Mouse (Mus musculus): ENCODE results near the gene Vps33b. TPM values are rescaled to one million over a fixed set of nuclear protein-coding genes. Genes with fewer than 3 reads are reported as not detected.

The Vps33b gene
- total RNA-seq (2021), result 10 to 100 TPM; 18.3 to 19.7 TPM
- long read RNA-seq, transcript Vps33b-201 (23 exons, 2,574 nt), result major isoform, 23 of 37 reads
- long read RNA-seq, partial matches to known transcripts, result 2 of 37 reads
- long read RNA-seq, other reads (novel, unspliced or antisense), result 12 of 37 reads

DNA sequence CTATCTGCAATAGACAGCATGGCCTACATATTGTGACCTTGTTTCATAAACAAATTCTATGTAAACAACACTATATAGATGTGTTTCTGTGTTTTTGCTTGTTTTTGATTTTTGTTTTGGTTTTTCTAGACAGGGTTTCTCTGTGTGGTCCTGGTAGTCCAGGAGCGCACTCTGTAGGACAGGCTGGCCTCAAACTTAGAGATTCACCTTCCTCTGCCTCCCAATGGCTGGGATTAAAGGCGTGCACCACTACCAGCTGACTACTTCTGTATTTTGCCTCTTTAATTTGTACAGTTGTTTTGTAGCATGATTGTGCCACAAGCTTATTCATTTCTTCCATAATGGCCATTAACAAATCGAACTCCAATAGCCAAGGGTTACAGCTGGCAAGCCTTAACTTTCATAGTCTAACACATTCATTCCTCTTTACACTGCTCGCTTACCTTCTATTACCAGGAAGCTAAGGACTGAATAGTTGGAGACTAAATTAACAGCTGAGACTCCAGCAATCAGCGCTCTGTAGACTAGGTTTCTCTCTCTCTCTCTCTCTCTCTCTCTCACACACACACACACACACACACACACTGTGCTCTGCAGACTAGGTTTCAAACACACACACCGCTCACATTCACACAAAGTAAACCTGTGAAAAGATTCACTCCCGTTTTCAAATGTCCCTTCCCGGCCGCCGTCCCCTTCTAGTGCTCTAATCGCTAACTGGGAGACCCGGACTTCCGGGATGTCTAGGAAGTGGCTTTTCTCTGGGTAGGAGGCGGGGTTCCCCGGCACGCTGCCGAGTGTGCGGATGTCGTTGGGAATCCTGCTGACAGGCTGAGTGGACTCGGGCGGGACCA lies at the start of gene Vps33b:
Vps33b (plus strand) TSS at position 753 of the 854 bp plus-strand sequence.
- peak; percentile 92 to 99 for DNase-seq (ENCODE audit: low spot score in 2 of 2)

DNA sequence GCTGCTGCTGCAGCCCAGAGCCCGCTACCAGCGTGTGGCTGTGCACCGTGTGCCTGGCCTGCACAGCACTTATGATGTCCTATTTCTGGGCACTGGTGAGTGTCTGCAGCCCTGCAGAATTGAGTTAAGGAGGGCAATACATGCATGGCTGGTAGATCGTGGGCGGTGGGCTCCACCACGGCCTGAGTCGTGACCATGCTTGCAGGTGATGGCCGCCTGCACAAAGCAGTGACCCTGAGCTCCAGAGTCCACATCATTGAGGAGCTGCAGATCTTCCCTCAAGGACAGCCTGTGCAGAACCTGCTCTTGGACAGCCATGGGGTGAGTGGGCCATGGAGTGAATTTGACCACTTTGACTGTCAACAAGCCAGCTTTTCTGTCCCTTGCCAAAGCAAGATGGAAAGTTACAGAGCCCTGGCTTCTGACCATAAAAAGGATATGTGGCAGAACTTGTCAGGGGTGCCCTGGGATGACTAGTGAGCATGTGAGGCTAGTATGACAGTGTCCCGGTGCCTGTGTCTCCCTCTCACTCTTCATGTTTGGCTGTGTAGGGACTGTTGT lies 49.1 kb upstream of the Vps33b start:
- no peak for DNase-seq (ENCODE audit: low spot score in 2 of 2)

DNA sequence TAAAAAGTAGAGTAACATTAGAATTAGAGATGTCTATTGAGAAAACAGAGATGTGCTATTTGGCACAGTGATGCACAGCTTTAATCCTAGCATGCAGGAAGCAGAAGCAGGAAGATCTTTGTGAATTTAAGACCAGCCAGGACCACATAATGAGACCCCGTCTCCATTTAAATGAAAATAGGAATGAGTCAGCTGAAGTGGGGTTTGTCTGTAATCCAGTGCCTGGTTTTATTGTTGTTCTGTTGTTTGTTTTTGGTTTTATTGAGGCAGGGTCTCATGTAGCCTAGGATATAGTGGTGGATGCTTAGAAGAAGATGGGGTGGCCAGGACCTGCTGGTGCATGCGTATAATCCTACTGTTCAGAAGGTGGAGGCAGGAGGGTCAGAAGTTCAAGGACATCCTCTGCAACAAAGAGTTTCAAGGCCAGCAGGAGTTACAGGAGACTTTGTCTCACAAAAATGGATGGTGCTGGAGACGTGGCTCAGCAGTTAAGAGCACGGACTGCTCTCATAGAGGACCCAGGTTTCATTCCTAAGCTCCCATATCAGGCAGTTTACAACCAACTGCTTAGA lies 48.2 kb upstream of the Vps33b start:
- DNase-seq (ENCODE audit: low spot score in 2 of 2), result no peak

DNA sequence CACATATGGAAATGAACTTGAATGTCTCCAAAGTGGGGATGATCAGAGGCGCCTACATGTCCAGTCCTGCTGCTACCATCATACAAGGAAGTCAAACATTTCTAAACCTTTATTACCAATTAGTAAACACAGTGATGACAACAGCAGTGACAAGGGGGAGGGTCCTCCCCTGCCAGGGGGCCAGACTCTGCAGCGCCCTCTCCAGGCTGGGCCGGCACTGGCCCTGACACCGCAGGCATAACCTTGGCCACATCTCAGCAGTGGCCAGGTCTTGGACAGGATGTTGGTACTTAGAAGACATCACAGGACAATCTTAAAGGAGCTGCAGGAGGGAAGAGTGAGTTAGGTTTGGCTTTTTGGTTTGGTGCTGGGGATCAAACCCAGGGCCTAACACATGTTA lies 42.4 kb upstream of the Vps33b start:
- no peak for DNase-seq (ENCODE audit: low spot score in 2 of 2)

DNA sequence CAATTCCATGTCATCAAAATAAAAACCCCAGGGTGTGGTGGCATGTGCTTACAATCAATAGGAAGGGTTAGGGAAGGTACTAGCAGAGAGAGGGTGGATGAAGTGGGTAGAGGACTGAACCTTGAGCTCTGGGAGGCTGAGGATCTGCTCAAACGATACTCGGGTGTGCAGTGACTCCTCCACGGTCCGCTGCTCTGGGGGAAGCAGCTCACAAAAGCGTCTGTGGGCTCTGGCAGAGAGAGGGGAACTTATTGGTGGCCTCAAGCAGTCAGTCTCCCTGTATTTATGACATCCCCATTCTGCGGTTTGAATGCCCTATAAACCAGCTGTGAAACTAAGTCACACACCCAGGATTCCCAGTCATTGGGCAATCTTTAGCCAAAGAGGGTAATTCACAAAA lies 39.3 kb upstream of the Vps33b start:
- DNase-seq (ENCODE audit: low spot score in 2 of 2), result no peak

GRCm38 (mm10) chr7:80231971-80232488 lies 37.4 kb upstream of the Vps33b start:
- peak in 1 of 2 experiments; percentile 24 for DNase-seq (ENCODE audit: low spot score in 2 of 2)

- peak; percentile 88 to 97 for DNase-seq (ENCODE audit: low spot score in 2 of 2)
Measured at GRCm38 (mm10) chr7:80232489-80233029, 36.9 kb upstream of the Vps33b start, which contains the start of the genes Cib1 and Gdpgp1. TSS of gene Cib1 (minus strand) at chr7:80232813. TSS of gene Gdpgp1 (plus strand) at chr7:80232865.

DNA sequence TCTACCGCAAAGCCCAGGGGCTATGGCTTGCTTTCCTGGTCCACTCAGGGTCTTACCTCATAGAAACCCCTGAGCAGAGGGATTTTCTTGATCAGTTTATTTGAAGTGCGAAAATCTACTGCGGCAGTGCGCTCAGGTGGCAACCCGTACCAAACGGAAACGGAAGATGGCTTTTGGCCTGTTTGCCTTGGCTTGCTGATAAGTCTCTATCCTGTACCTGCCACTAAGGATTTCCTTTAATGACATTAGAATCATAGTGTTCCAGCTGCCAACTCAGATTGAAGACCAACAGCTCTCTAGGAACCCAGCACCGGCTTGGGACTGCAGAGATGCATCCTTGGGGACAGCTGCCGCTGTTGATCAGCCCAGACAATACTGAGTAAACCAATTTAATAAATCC lies 35.6 kb upstream of the Vps33b start:
- no peak for DNase-seq (ENCODE audit: low spot score in 2 of 2)

- DNase-seq (ENCODE audit: low spot score in 2 of 2), result no peak
Measured at GRCm38 (mm10) chr7:80238542-80238941, 30.9 kb upstream of the Vps33b start.

DNA sequence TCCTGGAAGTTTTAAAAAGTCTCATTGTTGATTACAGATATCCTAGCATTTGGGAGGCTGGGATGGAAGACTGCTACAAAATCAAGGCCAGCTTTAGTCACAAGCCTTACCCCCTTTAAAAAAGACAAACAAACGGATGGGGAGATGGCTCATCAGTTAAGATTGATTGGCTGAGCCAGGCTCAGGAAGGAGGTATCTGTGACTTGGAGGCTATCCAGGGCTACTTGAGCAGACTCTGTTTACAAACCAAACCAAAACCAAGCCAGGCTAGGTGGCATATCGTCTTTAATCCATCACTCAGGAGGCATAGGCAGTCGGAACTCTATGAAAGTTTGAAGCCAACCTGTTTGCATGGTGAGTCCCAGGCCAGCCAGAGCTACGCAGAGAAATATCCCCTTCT lies 27.8 kb upstream of the Vps33b start:
- DNase-seq (ENCODE audit: low spot score in 2 of 2), result no peak

GRCm38 (mm10) chr7:80244851-80245250 lies 24.6 kb upstream of the Vps33b start:
- DNase-seq (ENCODE audit: low spot score in 2 of 2), result no peak

- DNase-seq (ENCODE audit: low spot score in 2 of 2), result peak; percentile 94 to 98
Measured at GRCm38 (mm10) chr7:80246148-80246721, 23.2 kb upstream of the Vps33b start, which contains the start of gene Ttll13. TSS of gene Ttll13 (plus strand) at chr7:80246376.

DNA sequence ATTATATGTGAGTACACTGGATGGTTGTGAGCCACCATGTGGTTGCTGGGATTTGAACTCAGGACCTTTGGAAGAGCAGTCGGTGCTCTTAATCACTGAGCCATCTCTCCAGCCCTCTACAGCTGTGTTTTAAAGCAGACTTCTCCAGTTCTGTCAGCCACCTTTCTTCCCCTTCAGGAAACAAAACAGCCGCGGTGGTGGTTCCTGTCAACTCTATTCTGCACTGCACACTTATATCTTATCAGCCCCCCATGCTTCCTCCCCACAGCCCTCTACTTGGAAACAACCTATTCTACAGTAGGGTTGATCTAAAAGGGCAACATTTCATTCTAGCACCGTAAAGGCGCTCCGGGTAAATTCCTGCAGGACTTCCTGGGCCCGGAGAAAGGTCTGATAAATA lies 22.6 kb upstream of the Vps33b start:
- no peak for DNase-seq (ENCODE audit: low spot score in 2 of 2)

GRCm38 (mm10) chr7:80252437-80252836 lies 17.0 kb upstream of the Vps33b start:
- DNase-seq (ENCODE audit: low spot score in 2 of 2), result no peak

DNA sequence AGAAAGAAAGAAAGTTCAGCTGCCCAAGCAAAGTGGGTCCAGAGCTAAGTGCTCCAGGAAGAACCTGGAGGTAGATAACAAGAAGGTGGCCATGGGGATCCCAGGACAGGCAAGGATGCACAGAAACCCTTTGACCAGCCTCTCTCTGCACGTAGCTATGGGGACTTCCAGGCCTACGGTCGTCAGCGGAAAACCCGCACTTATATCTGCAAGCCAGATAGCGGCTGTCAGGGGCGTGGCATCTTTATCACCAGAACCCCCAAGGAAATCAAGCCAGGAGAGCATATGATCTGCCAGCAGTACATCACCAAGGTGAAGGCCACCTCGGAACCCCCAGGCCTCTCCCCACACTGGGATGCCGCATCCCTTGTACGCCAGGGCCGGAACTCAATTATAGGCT lies 16.6 kb upstream of the Vps33b start:
- no peak for DNase-seq (ENCODE audit: low spot score in 2 of 2)

DNA sequence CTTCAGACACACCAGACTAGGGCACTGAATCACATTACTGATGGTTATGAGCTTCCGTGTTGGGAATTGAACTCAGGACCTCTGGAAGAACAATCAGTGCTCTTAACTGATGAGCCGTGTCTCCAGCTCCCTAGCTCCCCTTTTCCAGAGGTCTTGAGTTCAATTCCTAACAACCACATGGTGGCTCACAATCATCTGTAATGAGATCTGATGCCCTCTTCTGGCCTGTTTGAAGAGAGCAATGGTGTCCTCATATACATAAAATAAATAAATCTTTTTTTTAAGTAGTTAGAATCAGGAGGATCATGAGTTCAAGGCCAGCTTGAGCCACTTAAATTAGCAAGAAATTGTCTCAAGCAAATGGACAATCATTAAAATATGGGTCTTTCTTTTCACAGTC lies 13.5 kb upstream of the Vps33b start:
- DNase-seq (ENCODE audit: low spot score in 2 of 2), result no peak

DNA sequence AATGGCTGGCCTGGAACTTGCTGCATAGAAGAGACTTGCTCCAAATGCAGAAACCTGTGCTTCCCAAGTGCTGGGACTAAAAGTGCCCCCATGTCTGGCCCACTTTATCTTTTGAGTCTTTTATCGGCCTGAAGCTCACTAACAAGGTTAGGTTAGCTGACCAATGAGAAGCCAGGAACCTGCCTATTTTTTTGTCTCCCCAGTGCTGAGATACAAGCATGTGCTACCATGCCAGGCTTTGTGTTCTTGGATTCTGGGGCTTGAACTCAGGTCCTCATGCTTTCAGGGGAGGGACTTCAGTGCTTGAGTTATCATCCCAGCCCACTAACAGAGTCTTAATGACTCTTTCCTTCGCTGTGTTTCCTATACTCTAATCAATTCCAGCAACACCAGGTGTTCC lies 11.7 kb upstream of the Vps33b start:
- no peak for DNase-seq (ENCODE audit: low spot score in 2 of 2)

DNA sequence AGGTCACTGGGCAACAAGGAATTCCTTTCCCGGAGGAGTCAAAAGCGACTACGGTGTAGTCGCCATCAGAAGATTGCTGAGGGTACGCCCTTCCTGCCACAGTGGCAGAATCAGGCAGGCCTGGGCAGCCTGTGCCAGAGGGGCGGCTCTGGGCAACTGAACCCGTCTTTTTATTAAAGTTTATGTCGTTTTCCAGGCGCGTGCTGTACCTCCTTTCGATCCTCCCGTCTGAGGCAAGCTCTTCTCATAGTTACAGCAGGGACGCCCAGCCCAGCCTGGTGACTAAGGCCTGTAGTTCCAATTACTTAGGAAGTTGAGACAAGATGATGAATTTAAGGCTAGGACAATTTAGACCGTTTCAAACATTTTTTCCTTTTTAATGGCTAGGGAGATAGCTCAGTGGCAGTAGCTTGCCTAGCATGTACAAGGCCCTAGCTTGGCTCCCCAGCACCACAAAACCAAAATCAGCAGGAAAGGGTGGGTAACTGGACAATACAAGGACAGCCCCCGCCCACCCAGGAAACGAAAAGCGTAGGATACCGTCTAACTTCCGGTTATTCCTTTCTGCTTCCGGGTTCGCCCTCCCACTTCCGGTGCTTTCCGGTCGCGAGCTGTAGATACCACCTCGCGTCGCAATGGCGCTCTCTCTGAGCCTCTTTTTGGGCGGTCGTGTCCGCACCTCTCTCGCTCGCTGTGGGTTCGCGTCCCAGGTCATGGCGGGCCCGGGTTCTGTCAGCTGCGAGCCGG lies 8.7 kb upstream of the Vps33b start, which contains the start of gene Ngrn:
Ngrn (plus strand) TSS at position 591 of the 747 bp plus-strand sequence.
- peak; percentile 76 to 89 for DNase-seq (ENCODE audit: low spot score in 2 of 2)

GRCm38 (mm10) chr7:80261372-80261990 lies 8.0 kb upstream of the Vps33b start:
- DNase-seq (ENCODE audit: low spot score in 2 of 2), result peak in 1 of 2 experiments; percentile 29

DNA sequence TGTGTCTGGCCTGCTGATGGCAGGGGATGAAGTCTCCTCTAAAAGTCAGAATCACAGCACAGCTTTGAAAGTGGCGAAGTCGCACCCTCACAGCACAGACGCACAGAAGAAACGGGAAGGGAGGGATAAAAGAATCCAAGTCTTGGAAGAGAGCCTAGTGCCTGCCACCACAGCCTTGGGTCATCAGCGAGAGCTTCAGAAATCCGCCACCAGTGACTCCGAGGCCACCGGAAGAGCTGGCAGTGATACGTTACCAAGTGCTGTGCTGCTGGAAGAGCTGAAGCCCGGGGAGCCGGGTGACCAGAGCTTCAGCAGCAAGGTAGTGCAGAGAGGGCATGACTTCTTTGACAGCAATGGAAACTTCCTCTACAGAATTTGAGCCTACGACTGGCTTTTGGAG lies 4.8 kb upstream of the Vps33b start:
- no peak for DNase-seq (ENCODE audit: low spot score in 2 of 2)
